Mouse (Mus musculus) right cerebral cortex, postnatal 25 days (tissue): ENCODE measurements around the gene Fbxl8.

ENCODE experiments used
- DNase-seq: peaks from one replicate; pipeline ENCODE4 v3.0.0; 2022

Gene Fbxl8

GRCm38 (mm10) chr8:105258911-105259720 lies 5.3 kb upstream of the Fbxl8 start:
- no peak for DNase-seq

- DNase-seq, result peak; percentile 75
Observed at GRCm38 (mm10) chr8:105259721-105260320, 4.6 kb upstream of the Fbxl8 start.

GRCm38 (mm10) chr8:105260371-105261099 lies 3.9 kb upstream of the Fbxl8 start:
- no peak for DNase-seq

- DNase-seq, result no peak
Observed at GRCm38 (mm10) chr8:105261326-105261980, 3.0 kb upstream of the Fbxl8 start.

GRCm38 (mm10) chr8:105263244-105263912 lies 1.1 kb upstream of the Fbxl8 start:
- no peak for DNase-seq

- DNase-seq, result no peak
Observed at GRCm38 (mm10) chr8:105265128-105265527, 680 bp downstream of the Fbxl8 start.

GRCm38 (mm10) chr8:105266775-105267174 lies 2.3 kb downstream of the Fbxl8 start:
- no peak for DNase-seq

- DNase-seq, result peak; percentile 87
Observed at GRCm38 (mm10) chr8:105268342-105269074, 4.1 kb downstream of the Fbxl8 start.

- DNase-seq, result no peak
Observed at GRCm38 (mm10) chr8:105269075-105269458, 4.6 kb downstream of the Fbxl8 start.

- peak; percentile 63 for DNase-seq
Observed at GRCm38 (mm10) chr8:105269461-105269947, 5.1 kb downstream of the Fbxl8 start, which contains the start of gene Hsf4. Gene Hsf4, plus strand, starts transcription at chr8:105269801.

- no peak for DNase-seq
Observed at GRCm38 (mm10) chr8:105270101-105270915, 5.9 kb downstream of the Fbxl8 start.

GRCm38 (mm10) chr8:105270916-105271186 lies 6.4 kb downstream of the Fbxl8 start:
- DNase-seq, result no peak

GRCm38 (mm10) chr8:105275387-105275786 lies 10.9 kb downstream of the Fbxl8 start:
- DNase-seq, result no peak

GRCm38 (mm10) chr8:105275840-105276239 lies 11.4 kb downstream of the Fbxl8 start, which contains the start of gene Nol3:
Gene Nol3, plus strand, starts transcription at chr8:105276140.
- no peak for DNase-seq

GRCm38 (mm10) chr8:105276292-105277120 lies 12.1 kb downstream of the Fbxl8 start:
- DNase-seq, result peak; percentile 46

GRCm38 (mm10) chr8:105278911-105279334 lies 14.5 kb downstream of the Fbxl8 start:
- peak; percentile 83 for DNase-seq

- DNase-seq, result no peak
Observed at GRCm38 (mm10) chr8:105280567-105280966, 16.1 kb downstream of the Fbxl8 start.

- no peak for DNase-seq
Observed at GRCm38 (mm10) chr8:105281821-105282220, 17.4 kb downstream of the Fbxl8 start.

GRCm38 (mm10) chr8:105282239-105282638 lies 17.8 kb downstream of the Fbxl8 start:
- DNase-seq, result no peak

GRCm38 (mm10) chr8:105283074-105283473 lies 18.6 kb downstream of the Fbxl8 start:
- no peak for DNase-seq
